Mouse (Mus musculus) forebrain, embryonic 16.5 days (tissue): Measurements from ENCODE around the gene Camta1. TPM values are rescaled to one million over a fixed set of nuclear protein-coding genes. Genes with fewer than 3 reads are reported as not detected.

ENCODE experiments used
- ATAC-seq: fragments of 200-750 bp; cut with Nextera tagmentation; 2 replicates; pipeline ENCODE4 v1.8.0; 2017; ENCODE audit warnings: mild to moderate bottlenecking, moderate library complexity
- H3K27ac ChIP-seq: fragments of 300-500 bp; sonication (generic); 2 replicates; pipeline ENCODE4 v1.5.1; 2014; ENCODE audit warnings: low read length, control low read depth
- H3K27me3 ChIP-seq: fragments of 300-500 bp; sonication (generic); replicated peaks from 2 replicates; pipeline ENCODE4 v1.6.1; 2014; ENCODE audit warnings: low read length; ENCODE audit not compliant: control insufficient read depth, insufficient read depth
- H3K36me3 ChIP-seq: fragments of 300-500 bp; sonication (generic); 2 replicates; pipeline ENCODE4 v1.6.1; 2014; ENCODE audit not compliant: control insufficient read depth, insufficient read depth
- H3K4me1 ChIP-seq: fragments of 300-500 bp; sonication (generic); replicated peaks from 2 replicates; pipeline ENCODE4 v1.6.1; 2014; ENCODE audit warnings: low read length; ENCODE audit not compliant: control insufficient read depth, insufficient read depth
- H3K4me2 ChIP-seq: fragments of 300-500 bp; sonication (generic); 2 replicates; pipeline ENCODE4 v1.6.1; 2014; ENCODE audit warnings: mild to moderate bottlenecking, low read length, control low read depth
- H3K4me3 ChIP-seq: fragments of 300-500 bp; sonication (generic); replicated peaks from 2 replicates; pipeline ENCODE4 v1.5.1; 2014; ENCODE audit warnings: mild to moderate bottlenecking, low read length, control low read depth
- H3K9ac ChIP-seq: fragments of 300-500 bp; sonication (generic); replicated peaks from 2 replicates; pipeline ENCODE4 v1.6.1; 2014; ENCODE audit warnings: low read depth, low read length, control low read depth
- H3K9me3 ChIP-seq: fragments of 300-500 bp; sonication (generic); 2 replicates; pipeline ENCODE4 v1.6.1; 2016; ENCODE audit warnings: low read length; ENCODE audit not compliant: control insufficient read depth
- WGBS: fragments of 180-500 bp; shearing (Covaris S2); extraction: QIAGEN DNeasy Blood & Tissue Kit; methylation state at CpG from one replicate; pipeline ENCODE4 v1.1.7; 2014; 5-methylcytosine and 5-hydroxymethylcytosine counted together
- polyA plus RNA-seq: library from polyadenylated mRNA; unstranded; fragments of >200 nt; fragmentation: Nextera tagmentation; extraction: Ambion mirVana; gene quantifications from 2 replicates; pipeline ENCODE4 v1.2.1, GENCODE M21; 2015

Gene Camta1
- polyA plus RNA-seq, 1 experiment from 2014 or later, result 123 TPM

DNA sequence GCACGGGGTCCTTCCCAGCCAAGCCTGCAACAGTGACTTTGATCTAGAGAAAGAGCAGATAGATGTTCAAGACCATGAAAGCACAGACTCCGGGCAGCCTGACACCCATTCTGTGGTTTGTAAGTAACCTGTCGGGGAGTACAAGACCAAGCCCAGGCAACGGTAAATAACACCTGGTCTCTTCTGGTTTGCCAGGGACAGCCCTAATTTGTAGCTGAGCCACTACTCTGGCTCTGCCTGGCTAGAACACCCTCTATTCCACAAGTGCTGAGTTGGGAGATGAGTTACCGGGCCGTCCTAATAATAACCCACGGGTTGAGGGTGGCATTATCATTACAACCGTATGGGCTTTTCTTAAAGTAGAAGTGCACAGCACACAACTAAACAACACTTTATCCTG is 954.6 kb downstream of the Camta1 start:
- Histone ChIP-seq H3K9me3 (no peaks in the 10 kb centered on the region), H3K4me2 (no peak overlapping the region), H3K4me3 (no peak overlapping the region), H3K36me3 (peaks cover 16% of the 10 kb centered on the region), H3K27ac (no peak overlapping the region), H3K4me1 (peaks cover 14% of the 10 kb centered on the region), H3K27me3 (no peaks in the 10 kb centered on the region), H3K9ac (no peak overlapping the region)
- 95% methylated on average over 8 of the region's 8 CpGs for WGBS
- no peak for ATAC-seq

DNA sequence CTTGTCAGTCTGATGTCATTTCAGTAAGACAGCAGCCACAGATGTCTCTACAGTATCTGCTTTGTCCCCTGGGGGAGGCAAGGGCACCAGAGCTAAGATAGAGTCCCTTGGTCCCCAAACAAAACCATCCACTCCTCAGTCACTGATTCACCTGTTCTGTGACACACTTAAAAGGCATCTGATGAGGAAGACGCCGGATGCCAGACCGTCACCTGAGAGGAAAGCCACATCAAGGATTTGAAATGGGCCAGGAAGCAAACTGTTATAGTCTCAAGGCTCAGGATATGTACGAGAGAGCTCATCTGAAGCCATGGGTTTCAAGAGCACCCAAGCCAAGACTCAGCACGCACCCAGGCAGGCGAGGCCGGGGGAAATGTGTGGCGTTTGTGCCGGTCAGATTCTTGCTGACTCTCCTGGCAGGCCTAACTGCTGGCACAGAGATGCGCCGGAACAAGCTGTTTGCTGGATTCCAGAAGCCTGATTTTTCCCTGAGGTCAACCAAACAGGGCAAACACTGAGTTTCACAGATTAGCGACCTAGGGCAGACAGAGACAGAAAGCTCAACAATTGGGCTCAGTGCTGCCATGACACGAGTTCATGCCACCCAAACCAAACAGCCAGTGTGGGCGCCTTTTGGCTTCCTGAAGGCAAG is 958.5 kb downstream of the Camta1 start:
- Histone ChIP-seq H3K9me3 (no peaks in the 10 kb centered on the region), H3K27ac (no peak overlapping the region), H3K4me2 (no peak overlapping the region), H3K9ac (no peak overlapping the region), H3K4me1 (peaks cover under 1% of the 10 kb centered on the region), H3K36me3 (peaks cover 33% of the 10 kb centered on the region), H3K4me3 (no peak overlapping the region), H3K27me3 (no peaks in the 10 kb centered on the region)
- 95% methylated on average over 14 of the region's 14 CpGs for WGBS
- no peak for ATAC-seq

DNA sequence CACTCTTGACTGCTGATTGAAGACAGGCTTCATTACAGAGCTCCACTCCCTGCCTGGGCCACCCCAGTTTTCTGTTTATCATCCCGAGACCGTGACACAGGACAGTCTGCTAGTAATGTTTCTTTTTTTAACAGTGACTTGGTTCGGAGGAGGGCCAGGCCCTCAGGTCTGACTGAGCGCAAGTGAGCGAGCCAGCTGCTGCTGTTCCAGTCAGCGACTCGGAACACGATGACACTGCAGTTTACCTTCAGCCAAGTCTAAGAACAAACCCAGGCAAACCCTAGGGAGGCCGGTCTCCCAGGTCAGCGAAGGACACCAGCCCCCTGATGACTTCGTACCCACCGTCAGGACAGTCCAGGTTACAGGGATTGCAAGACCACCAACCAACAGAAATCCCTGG is 959.6 kb downstream of the Camta1 start:
- Histone ChIP-seq H3K27ac (no peak overlapping the region), H3K4me3 (no peak overlapping the region), H3K4me1 (no peaks in the 10 kb centered on the region), H3K27me3 (no peaks in the 10 kb centered on the region), H3K9ac (no peak overlapping the region), H3K36me3 (peaks cover 35% of the 10 kb centered on the region), H3K9me3 (no peaks in the 10 kb centered on the region), H3K4me2 (no peak overlapping the region)
- WGBS, result 94% methylated on average over 12 of the region's 12 CpGs
- no peak for ATAC-seq

DNA sequence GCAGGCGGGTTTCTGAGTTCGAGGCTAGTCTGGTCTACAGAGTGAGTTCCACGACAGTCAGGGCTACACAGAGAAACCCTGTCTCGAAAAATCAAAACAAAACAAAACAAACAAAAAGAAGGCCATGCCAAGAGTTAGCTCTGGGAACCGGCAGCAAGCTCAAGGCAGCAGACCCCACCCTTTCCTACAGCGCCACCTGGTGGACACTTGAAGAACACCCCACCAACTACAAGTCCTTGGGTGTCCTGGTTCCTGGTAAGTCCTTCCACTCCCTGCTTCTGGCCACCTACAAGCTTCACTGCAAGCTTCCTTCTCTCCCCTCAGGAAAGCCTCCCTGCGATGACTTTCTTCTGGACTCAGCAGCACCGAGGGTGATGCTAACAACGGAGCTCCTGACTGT is 960.0 kb downstream of the Camta1 start:
- Histone ChIP-seq H3K27me3 (no peaks in the 10 kb centered on the region), H3K9ac (no peak overlapping the region), H3K4me3 (no peak overlapping the region), H3K9me3 (no peaks in the 10 kb centered on the region), H3K4me2 (no peak overlapping the region), H3K4me1 (no peaks in the 10 kb centered on the region), H3K36me3 (peaks cover 35% of the 10 kb centered on the region), H3K27ac (no peak overlapping the region)
- 49% methylated on average over 9 of the region's 9 CpGs for WGBS
- ATAC-seq, result no peak

DNA sequence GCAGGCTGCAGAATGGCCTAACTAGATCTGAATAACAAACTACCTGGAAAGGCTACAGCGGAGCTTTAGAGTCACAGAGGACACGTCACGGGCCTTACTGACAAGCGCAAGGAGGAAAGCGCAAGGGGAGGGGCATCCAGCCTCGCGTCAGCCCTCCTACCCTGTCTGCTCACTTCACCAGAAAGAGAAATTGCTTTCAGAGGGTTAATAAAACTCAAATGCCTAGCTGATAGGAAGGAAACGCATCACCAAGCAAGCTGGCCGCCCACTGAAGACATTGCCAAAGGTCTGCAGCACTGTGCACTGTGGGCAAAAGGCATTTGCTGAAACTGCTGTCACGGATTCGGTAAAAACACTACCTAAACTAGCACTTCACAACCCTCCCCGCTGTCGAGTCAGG is 961.2 kb downstream of the Camta1 start:
- 94% methylated on average over 13 of the region's 13 CpGs for WGBS
- Histone ChIP-seq H3K9ac (no peak overlapping the region), H3K27ac (no peak overlapping the region), H3K27me3 (no peaks in the 10 kb centered on the region), H3K9me3 (no peaks in the 10 kb centered on the region), H3K4me2 (no peak overlapping the region), H3K4me3 (no peak overlapping the region), H3K4me1 (no peaks in the 10 kb centered on the region), H3K36me3 (peaks cover 35% of the 10 kb centered on the region)
- no peak for ATAC-seq

DNA sequence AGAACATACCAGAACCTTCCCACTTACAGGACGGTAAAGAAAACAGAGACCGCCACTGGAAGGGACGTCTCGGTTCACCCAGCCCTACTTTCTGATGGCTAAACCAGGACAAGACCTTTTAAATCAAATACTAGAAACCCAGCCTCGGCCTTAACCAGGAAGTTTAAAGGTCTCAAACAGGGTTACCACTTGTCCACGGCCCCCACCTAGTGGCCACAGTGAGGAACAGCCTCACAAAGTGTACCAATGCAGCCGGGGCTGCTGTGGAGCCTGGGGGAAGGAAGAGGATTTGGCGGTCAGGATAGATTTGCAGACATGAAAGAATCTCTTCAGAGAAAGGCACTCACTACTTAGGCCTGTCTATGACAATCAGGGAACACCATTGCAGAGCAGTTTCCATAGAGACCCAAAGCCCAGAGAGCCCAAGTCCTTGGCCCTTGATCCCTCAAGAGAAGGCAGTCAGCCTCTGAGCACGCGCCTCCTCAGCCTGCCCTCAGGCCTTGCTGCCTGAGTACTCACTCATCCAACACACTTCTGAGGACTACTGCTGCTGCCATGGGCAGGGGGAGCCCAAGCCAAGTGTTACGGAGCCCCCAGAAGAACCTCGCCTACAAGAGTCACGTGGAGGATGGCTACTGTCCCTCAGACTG is 962.8 kb downstream of the Camta1 start:
- no peak overlapping the region for H3K27ac ChIP-seq
- peak; percentile 59 for ATAC-seq
- no peaks in the 10 kb centered on the region for H3K9me3 ChIP-seq
- no peaks in the 10 kb centered on the region for H3K27me3 ChIP-seq
- peaks cover 30% of the 10 kb centered on the region for H3K36me3 ChIP-seq
- no peak overlapping the region for H3K9ac ChIP-seq
- no peak overlapping the region for H3K4me3 ChIP-seq
- H3K4me2 ChIP-seq, result no peak overlapping the region
- H3K4me1 ChIP-seq, result no peaks in the 10 kb centered on the region
- 66% methylated on average over 13 of the region's 13 CpGs for WGBS

DNA sequence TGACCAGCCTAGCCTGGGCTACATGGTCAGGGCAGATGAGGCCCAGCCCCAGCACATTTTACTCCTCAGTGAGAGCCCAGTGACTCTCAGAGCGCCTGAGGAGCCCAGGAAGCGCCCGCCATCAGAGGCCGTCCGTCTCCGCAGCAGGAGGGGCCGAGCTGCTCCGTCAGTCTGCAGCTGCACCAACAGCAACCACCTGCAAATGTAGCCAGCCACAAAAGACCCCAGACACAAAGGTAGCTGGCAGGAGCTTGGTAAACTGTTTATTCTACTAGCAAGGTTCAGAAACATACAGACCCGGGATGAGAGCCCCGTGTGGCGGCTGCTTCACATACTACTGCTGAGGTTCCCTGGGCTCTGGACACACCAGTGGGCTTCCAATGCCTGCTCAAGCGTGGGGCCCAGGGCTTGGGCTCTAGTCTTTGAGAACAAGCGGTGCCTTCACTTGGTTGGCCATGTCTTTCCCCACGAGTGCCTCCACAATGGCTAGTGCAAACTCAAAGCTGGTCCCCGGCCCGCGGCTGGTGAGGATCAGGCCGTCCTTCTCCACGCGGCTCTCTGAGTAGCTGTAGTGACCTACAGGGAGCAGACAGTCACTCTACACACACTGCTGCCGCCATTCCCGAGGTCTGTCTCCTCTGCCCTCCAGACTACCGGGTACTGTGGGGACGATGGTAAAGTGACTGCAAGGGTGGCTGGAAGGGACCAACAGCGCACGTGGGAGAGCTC is 964.6 kb downstream of the Camta1 start:
- Histone ChIP-seq H3K9me3 (no peaks in the 10 kb centered on the region), H3K27ac (no peak overlapping the region), H3K36me3 (peaks cover 18% of the 10 kb centered on the region; the same call in 1 of the 2 replicates), H3K9ac (no peak overlapping the region), H3K4me2 (no peak overlapping the region), H3K27me3 (no peaks in the 10 kb centered on the region), H3K4me1 (no peaks in the 10 kb centered on the region), H3K4me3 (no peak overlapping the region)
- 95% methylated on average over 26 of the region's 26 CpGs for WGBS
- no peak for ATAC-seq

DNA sequence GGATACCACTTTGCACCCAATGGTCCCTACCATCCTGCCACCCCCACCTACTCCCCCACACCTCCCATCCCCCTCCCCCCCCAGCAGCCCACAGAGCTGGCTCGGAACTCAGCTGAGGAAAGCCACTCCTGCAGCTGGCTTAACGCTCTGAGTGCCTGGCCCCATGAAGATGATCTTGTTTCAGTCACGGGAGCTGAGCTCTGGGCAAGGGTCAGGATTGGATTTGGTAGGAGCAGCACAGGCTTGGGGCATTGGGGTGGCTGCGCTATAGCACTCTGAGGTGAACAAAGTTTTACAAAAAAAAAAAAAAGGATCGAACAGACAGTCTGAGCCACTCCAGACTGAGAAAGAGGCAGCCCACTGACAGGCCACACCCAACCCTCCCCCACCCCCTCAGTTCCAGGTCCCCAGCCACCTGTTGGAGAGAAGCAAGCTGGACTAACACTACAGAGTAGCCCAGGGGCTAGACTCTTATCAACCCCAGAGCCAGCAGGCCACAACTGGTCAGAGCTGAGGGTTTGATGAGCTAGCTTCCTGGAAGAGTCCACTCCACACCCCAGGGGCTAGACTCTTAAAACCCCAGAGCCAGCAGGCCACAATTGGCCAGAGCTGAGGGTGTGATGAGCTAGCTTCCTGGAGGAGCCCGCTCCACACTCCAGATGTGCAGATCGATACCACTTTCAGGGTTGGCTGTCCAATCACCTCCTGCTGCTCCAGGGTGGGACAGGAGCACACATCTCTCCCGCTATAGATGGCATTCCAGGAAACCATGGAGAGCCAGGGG is 966.8 kb downstream of the Camta1 start:
- no peak overlapping the region for H3K9ac ChIP-seq
- H3K4me3 ChIP-seq, result no peak overlapping the region
- H3K27me3 ChIP-seq, result no peaks in the 10 kb centered on the region
- H3K27ac ChIP-seq, result no peak overlapping the region
- ATAC-seq, result no peak
- H3K4me1 ChIP-seq, result no peaks in the 10 kb centered on the region
- WGBS, result 78% methylated on average over 8 of the region's 8 CpGs
- no peaks in the 10 kb centered on the region for H3K9me3 ChIP-seq
- peaks cover 6% of the 10 kb centered on the region; the same call in 1 of the 2 replicates for H3K36me3 ChIP-seq
- no peak overlapping the region for H3K4me2 ChIP-seq

DNA sequence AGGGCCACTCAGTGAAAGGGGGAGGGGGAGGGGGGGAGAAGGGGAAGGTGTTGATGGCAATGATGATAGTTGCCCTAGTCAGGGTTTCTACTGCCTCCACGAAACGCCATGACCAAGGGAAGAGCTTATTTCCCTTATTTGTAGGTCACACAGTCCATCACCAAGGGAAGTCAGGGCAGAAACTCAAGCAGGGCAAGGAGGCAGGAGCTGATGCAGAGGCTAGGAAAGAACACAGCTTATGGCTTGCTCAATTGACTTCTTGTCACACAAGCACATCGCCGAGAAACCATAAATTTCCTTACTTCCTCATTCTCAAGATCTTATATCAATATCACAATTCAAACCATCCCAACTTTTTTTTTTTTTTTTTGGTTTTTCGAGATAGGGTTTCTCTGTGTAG is 970.4 kb downstream of the Camta1 start:
- ATAC-seq, result no peak
- Histone ChIP-seq H3K36me3 (no peaks in the 10 kb centered on the region), H3K9ac (no peak overlapping the region), H3K4me2 (no peak overlapping the region), H3K4me1 (no peaks in the 10 kb centered on the region; the same call in 1 of the 2 replicates), H3K27ac (no peak overlapping the region), H3K9me3 (no peaks in the 10 kb centered on the region), H3K4me3 (no peak overlapping the region), H3K27me3 (no peaks in the 10 kb centered on the region)
- 85% methylated on average over 5 of the region's 5 CpGs for WGBS
